Mouse (Mus musculus): ENCODE results near the gene Tmem245. TPM values are rescaled to one million over a fixed set of nuclear protein-coding genes. Genes with fewer than 3 reads are reported as not detected.

Gene Tmem245
- polyA plus RNA-seq, 1 experiment from 2014 or later, result 12.6 TPM

DNA sequence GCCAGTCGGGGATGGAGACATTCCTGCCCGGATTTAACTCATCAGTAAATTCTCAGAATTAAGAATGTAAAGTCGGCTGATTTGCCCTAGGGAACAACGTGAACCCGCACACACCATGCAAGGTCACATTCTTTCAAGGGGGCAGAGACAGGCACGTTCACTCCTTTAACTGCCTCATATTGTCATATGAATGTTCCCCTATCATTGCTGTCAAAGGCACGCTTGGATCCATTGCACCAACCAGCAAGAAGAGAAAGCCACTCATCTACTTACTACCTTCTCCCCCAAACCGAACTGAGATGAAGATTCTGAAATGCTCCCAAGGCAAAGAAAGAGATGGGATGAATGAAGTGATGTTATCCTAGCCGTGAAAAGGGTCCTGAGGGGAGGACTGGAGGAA, 88.5 kb downstream of the Tmem245 start:
- H3K9me3 ChIP-seq (ENCODE audit: low read length), result no peaks in the 10 kb centered on the region
- no peak for DNase-seq (ENCODE audit: low spot score)
- H3K9ac ChIP-seq (replicated peaks; ENCODE audit: low read depth), result no peak overlapping the region
- no peak overlapping the region for H3K4me3 ChIP-seq (ENCODE audit: low read depth, low read length)
- 75% methylated on average over 9 of the region's 9 CpGs for WGBS
- TF ChIP-seq CTCF (IDR thresholded peaks at IDR 0.05) (no peak), EP300 (IDR thresholded peaks at IDR 0.05) (no peak)
- H3K4me1 ChIP-seq (ENCODE audit: insufficient read depth, low read depth, low read length), result no peaks in the 10 kb centered on the region; the same call in 1 of the 2 replicates
- H3K27ac ChIP-seq (ENCODE audit: low read length), result no peak overlapping the region
- no peaks in the 10 kb centered on the region for H3K36me3 ChIP-seq (ENCODE audit: insufficient read depth, low read length)
- H3K4me2 ChIP-seq (replicated peaks; ENCODE audit: low read depth, low read length), result no peak overlapping the region
- no peaks in the 10 kb centered on the region for H3K27me3 ChIP-seq (replicated peaks; ENCODE audit: insufficient read depth, low read length)
- ATAC-seq, result no peak

- DNase-seq (ENCODE audit: low spot score) (no peak), ATAC-seq (no peak)
- Histone ChIP-seq H3K27ac (ENCODE audit: low read length) (no peak overlapping the region), H3K27me3 (replicated peaks; ENCODE audit: insufficient read depth, low read length) (no peaks in the 10 kb centered on the region), H3K4me2 (replicated peaks; ENCODE audit: low read depth, low read length) (no peak overlapping the region), H3K4me3 (ENCODE audit: low read depth, low read length) (no peak overlapping the region), H3K4me1 (ENCODE audit: insufficient read depth, low read depth, low read length) (no peaks in the 10 kb centered on the region), H3K9me3 (ENCODE audit: low read length) (no peaks in the 10 kb centered on the region), H3K36me3 (ENCODE audit: insufficient read depth, low read length) (no peaks in the 10 kb centered on the region), H3K9ac (replicated peaks; ENCODE audit: low read depth) (no peak overlapping the region)
- WGBS, result 77% methylated on average over 8 of the region's 8 CpGs
- TF ChIP-seq CTCF (IDR thresholded peaks at IDR 0.05) (no peak), EP300 (IDR thresholded peaks at IDR 0.05) (no peak)
These were observed 90.8 kb downstream of the Tmem245 start for GRCm38 (mm10) chr4:56856371-56856949.

DNA sequence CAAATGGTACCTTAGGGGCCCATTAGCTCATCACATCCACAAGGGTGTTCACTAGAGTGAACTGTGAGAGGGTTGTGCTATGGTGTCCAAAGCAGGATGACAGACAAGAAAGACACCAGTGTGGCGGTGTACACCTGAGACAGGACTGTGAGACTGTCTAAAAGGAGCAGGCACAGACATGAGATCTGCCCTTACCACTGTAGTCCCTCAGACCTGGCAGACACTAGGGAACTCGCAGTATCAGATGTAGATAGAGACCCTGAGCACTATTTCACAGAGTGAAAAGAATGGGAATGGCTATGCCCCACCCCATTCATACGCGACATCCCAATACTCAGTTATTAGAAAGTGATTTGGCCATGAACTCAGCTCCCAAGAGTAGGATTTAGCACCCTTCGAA, 91.3 kb downstream of the Tmem245 start:
- Histone ChIP-seq H3K36me3 (ENCODE audit: insufficient read depth, low read length) (no peaks in the 10 kb centered on the region), H3K4me2 (replicated peaks; ENCODE audit: low read depth, low read length) (no peak overlapping the region), H3K4me3 (ENCODE audit: low read depth, low read length) (no peak overlapping the region), H3K4me1 (ENCODE audit: insufficient read depth, low read depth, low read length) (no peaks in the 10 kb centered on the region), H3K9me3 (ENCODE audit: low read length) (no peaks in the 10 kb centered on the region), H3K9ac (replicated peaks; ENCODE audit: low read depth) (no peak overlapping the region), H3K27me3 (replicated peaks; ENCODE audit: insufficient read depth, low read length) (no peaks in the 10 kb centered on the region), H3K27ac (ENCODE audit: low read length) (no peak overlapping the region)
- DNase-seq (ENCODE audit: low spot score), result no peak
- ATAC-seq, result no peak
- WGBS, result 94% methylated on average over 5 of the region's 5 CpGs
- no peak for TF ChIP-seq CTCF (IDR thresholded peaks at IDR 0.05)
- no peak for TF ChIP-seq EP300 (IDR thresholded peaks at IDR 0.05)

- TF ChIP-seq CTCF (IDR thresholded peaks at IDR 0.05), result peak; percentile 46
- no peak for TF ChIP-seq EP300 (IDR thresholded peaks at IDR 0.05)
- Histone ChIP-seq H3K9ac (replicated peaks; ENCODE audit: low read depth) (no peak overlapping the region), H3K4me3 (ENCODE audit: low read depth, low read length) (no peak overlapping the region), H3K27ac (ENCODE audit: low read length) (no peak overlapping the region), H3K36me3 (ENCODE audit: insufficient read depth, low read length) (no peaks in the 10 kb centered on the region), H3K9me3 (ENCODE audit: low read length) (no peaks in the 10 kb centered on the region), H3K4me2 (replicated peaks; ENCODE audit: low read depth, low read length) (no peak overlapping the region), H3K4me1 (ENCODE audit: insufficient read depth, low read depth, low read length) (no peaks in the 10 kb centered on the region), H3K27me3 (replicated peaks; ENCODE audit: insufficient read depth, low read length) (no peaks in the 10 kb centered on the region)
- peak; percentile 37; the same call in 1 of the 2 replicates for ATAC-seq
- 14% methylated on average over 6 of the region's 6 CpGs for WGBS
- peak; percentile 34 for DNase-seq (ENCODE audit: low spot score)
These were observed 96.5 kb downstream of the Tmem245 start for GRCm38 (mm10) chr4:56850724-56851123.

- WGBS, result 86% methylated on average over 6 of the region's 6 CpGs
- no peak for ATAC-seq
- TF ChIP-seq CTCF (IDR thresholded peaks at IDR 0.05) (no peak), EP300 (IDR thresholded peaks at IDR 0.05) (no peak)
These were observed 99.2 kb downstream of the Tmem245 start for GRCm38 (mm10) chr4:56848044-56848443.

DNA sequence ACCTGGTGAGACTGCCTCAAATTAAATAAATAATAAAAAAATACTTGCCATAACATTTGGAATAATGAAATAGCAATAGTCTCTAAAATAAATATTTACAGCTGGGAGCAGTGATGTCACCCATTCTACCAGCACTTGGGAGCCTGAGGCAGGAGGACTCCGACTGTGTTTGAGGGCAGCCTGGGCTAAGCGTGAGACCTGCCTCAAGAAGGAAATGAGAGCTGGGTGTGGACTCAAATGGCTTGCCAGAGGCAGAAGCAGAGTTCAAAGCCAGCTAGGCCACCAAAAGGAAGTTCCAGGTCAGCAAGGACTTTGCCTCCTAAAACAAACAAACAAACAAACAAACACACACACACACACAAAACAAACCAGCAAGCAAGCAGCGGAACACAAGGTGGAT, 99.8 kb downstream of the Tmem245 start:
- Histone ChIP-seq H3K4me2 (replicated peaks; ENCODE audit: low read depth, low read length) (no peak overlapping the region), H3K27ac (ENCODE audit: low read length) (no peak overlapping the region), H3K4me3 (ENCODE audit: low read depth, low read length) (no peak overlapping the region), H3K9me3 (ENCODE audit: low read length) (no peaks in the 10 kb centered on the region), H3K27me3 (replicated peaks; ENCODE audit: insufficient read depth, low read length) (no peaks in the 10 kb centered on the region), H3K9ac (replicated peaks; ENCODE audit: low read depth) (no peak overlapping the region), H3K4me1 (ENCODE audit: insufficient read depth, low read depth, low read length) (no peaks in the 10 kb centered on the region), H3K36me3 (ENCODE audit: insufficient read depth, low read length) (0 out of 2 replicates have a peak, but pooled peaks cover 4% of the 10 kb centered on the region)
- WGBS, result 86% methylated on average over 3 of the region's 3 CpGs
- TF ChIP-seq CTCF (IDR thresholded peaks at IDR 0.05) (no peak), EP300 (IDR thresholded peaks at IDR 0.05) (no peak)
- ATAC-seq (no peak), DNase-seq (ENCODE audit: low spot score) (no peak)

More at GRCm38 (mm10) chr4:56848044-56848443, 99.2 kb downstream of the Tmem245 start:
- Histone ChIP-seq H3K4me1 (ENCODE audit: insufficient read depth, low read depth, low read length) (no peaks in the 10 kb centered on the region), H3K36me3 (ENCODE audit: insufficient read depth, low read length) (0 out of 2 replicates have a peak, but pooled peaks cover 4% of the 10 kb centered on the region), H3K9ac (replicated peaks; ENCODE audit: low read depth) (no peak overlapping the region), H3K9me3 (ENCODE audit: low read length) (no peaks in the 10 kb centered on the region), H3K4me2 (replicated peaks; ENCODE audit: low read depth, low read length) (no peak overlapping the region), H3K4me3 (ENCODE audit: low read depth, low read length) (no peak overlapping the region), H3K27ac (ENCODE audit: low read length) (no peak overlapping the region), H3K27me3 (replicated peaks; ENCODE audit: insufficient read depth, low read length) (no peaks in the 10 kb centered on the region)
- no peak for DNase-seq (ENCODE audit: low spot score)

Data from lung, postnatal 0 days (tissue).